Mouse (Mus musculus): ENCODE results near the gene Olfr764-ps1. TPM values are rescaled to one million over a fixed set of nuclear protein-coding genes. Genes with fewer than 3 reads are reported as not detected.
"Not testable (repeated sequence)": the region's sequence is repeated elsewhere in the genome, so short reads cannot be mapped to it uniquely, and the experiment has no call there.

The Olfr764-ps1 gene
- polyA plus RNA-seq (2016; fragmentation: Nextera tagmentation; extraction: Ambion mirVana), result not detected in 2 replicates

DNA sequence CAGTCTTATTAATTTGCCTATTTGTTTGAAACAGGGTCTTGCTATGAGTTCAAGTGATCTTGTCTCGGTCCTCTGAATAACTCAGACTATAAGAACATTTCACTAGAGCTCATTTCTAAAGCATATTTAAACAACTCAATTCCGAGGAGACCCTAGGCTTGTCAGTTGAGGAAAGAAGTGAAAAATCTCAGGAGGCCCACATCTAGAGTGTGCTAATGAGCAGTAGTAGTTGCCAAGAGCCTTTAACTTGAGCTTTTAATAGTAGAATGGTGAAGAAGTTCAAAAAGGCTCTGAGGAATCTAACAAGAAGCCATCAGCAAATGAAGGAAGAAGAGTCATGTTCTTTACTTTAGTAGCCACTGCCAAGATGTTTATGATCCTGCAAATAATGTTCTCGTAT is at the start of gene Olfr764-ps1:
Gene Olfr764-ps1, minus strand, starts transcription at position 101 of the 400 bp plus-strand sequence.
- no peaks in the 10 kb centered on the region for H3K36me3 ChIP-seq
- no peak within 1 kb of the TSS for H3K4me3 ChIP-seq
- H3K4me1 ChIP-seq, result no peaks in the 10 kb centered on the region
- no peaks in the 10 kb centered on the region for H3K27me3 ChIP-seq (ENCODE audit: low read depth, poor library complexity, severe bottlenecking)
- 85% methylated on average over 3 of the region's 3 CpGs for WGBS
- no peak within 1 kb of the TSS for H3K27ac ChIP-seq
- no peak for DNase-seq (ENCODE audit: low spot score)
- H3K9me3 ChIP-seq (replicated peaks), result no peaks in the 10 kb centered on the region

DNA sequence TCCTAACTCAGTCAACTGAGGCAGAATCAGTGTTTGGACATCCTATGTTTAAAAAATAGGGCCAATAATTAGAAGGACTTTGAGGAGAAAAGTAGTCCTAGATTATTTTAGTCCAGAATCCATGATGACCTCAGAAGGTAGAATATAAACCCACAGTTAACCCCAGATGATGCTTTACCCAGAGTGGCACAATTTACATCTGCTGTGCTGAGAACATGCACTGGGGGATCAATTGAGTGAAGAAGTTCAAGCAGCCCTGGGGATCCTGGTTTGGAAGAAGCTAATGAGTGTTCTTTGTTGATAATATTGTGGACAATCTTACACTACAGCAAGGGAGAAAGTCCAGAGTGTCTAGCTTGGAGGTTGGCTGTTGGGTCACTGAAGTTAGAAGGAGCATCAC is 43.1 kb upstream of the Olfr764-ps1 start, which contains the start of gene Olfr767:
Gene Olfr767, minus strand, starts transcription at position 101 of the 400 bp plus-strand sequence.
- not testable (repeated sequence) for DNase-seq (ENCODE audit: low spot score); H3K36me3 ChIP-seq; H3K9me3 ChIP-seq (replicated peaks); H3K4me1 ChIP-seq; H3K27me3 ChIP-seq (ENCODE audit: low read depth, poor library complexity, severe bottlenecking); H3K27ac ChIP-seq; H3K4me3 ChIP-seq

- Histone ChIP-seq H3K27me3 (ENCODE audit: low read depth, poor library complexity, severe bottlenecking) (no peaks in the 10 kb centered on the region), H3K4me3 (no peak within 1 kb of the TSS), H3K4me1 (no peaks in the 10 kb centered on the region), H3K36me3 (no peaks in the 10 kb centered on the region), H3K9me3 (replicated peaks) (no peaks in the 10 kb centered on the region), H3K27ac (no peak within 1 kb of the TSS)
- DNase-seq (ENCODE audit: low spot score), result no peak
- WGBS, result 89% methylated on average over 2 of the region's 2 CpGs
Measured at GRCm38 (mm10) chr10:129068877-129069276, 29.2 kb upstream of the Olfr764-ps1 start, which contains the start of gene Olfr766-ps1. Gene Olfr766-ps1 (minus strand): TSS chr10:129068977.

DNA sequence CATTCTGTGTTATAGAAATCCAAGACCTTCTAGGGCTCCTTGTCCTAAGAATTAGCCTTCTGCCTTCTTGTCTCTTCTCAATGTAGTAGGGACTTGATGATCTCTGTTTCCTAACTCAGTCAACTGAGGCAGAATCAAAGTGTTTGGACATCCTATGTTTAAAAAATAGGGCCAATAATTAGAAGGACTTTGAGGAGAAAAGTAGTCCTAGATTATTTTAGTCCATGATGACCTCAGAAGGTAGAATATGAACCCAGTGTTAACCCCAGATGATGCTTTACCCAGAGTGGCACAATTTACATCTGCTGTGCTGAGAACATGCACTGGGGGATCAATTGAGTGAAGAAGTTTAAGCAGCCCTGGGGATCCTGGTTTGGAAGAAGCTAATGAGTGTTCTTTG is 10.2 kb upstream of the Olfr764-ps1 start, which contains the start of gene Olfr765:
Gene Olfr765, minus strand, starts transcription at position 101 of the 400 bp plus-strand sequence.
- H3K4me1 ChIP-seq; H3K4me3 ChIP-seq; DNase-seq (ENCODE audit: low spot score); H3K27ac ChIP-seq; H3K9me3 ChIP-seq (replicated peaks); H3K27me3 ChIP-seq (ENCODE audit: low read depth, poor library complexity, severe bottlenecking); H3K36me3 ChIP-seq: not testable (repeated sequence)

GRCm38 (mm10) chr10:129028343-129028742 is 11.4 kb downstream of the Olfr764-ps1 start:
- H3K27me3 ChIP-seq (ENCODE audit: low read depth, poor library complexity, severe bottlenecking), result no peaks in the 10 kb centered on the region
- 78% methylated on average over 2 of the region's 2 CpGs for WGBS
- H3K4me3 ChIP-seq, result no peak overlapping the region
- no peak overlapping the region for H3K27ac ChIP-seq
- H3K36me3 ChIP-seq, result no peaks in the 10 kb centered on the region
- H3K9me3 ChIP-seq (replicated peaks), result no peaks in the 10 kb centered on the region
- no peaks in the 10 kb centered on the region for H3K4me1 ChIP-seq
- DNase-seq (ENCODE audit: low spot score), result no peak

- Histone ChIP-seq H3K36me3 (no peaks in the 10 kb centered on the region), H3K9me3 (replicated peaks) (no peaks in the 10 kb centered on the region), H3K27me3 (ENCODE audit: low read depth, poor library complexity, severe bottlenecking) (no peaks in the 10 kb centered on the region), H3K27ac (no peak overlapping the region), H3K4me3 (no peak overlapping the region), H3K4me1 (no peaks in the 10 kb centered on the region)
- DNase-seq (ENCODE audit: low spot score), result peak; percentile 72
- 62% methylated on average over 3 of the region's 3 CpGs for WGBS
Measured at GRCm38 (mm10) chr10:129026018-129026662, 13.6 kb downstream of the Olfr764-ps1 start.

DNA sequence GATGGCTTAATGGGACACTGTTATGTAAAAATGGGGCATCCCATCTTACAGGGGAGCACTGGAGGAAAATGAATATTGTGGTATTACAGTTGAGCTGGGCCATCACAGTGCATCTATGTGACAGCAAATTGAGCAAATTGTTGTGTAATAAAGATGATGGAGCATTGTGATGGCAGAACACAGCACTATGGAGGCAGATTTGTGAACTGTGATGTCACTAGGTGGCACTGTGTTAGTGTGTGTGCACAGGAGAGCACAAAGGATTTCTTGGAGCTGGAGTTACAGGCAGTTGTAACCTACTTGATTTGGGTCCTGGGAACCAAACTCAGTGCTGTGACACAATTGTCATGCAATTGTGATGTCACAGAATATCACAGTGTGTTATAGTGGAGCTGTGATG is 16.4 kb downstream of the Olfr764-ps1 start:
- Histone ChIP-seq H3K27ac (no peak overlapping the region), H3K36me3 (no peaks in the 10 kb centered on the region), H3K4me3 (no peak overlapping the region), H3K4me1 (no peaks in the 10 kb centered on the region), H3K9me3 (replicated peaks) (no peaks in the 10 kb centered on the region), H3K27me3 (ENCODE audit: low read depth, poor library complexity, severe bottlenecking) (no peaks in the 10 kb centered on the region)
- no peak for DNase-seq (ENCODE audit: low spot score)

DNA sequence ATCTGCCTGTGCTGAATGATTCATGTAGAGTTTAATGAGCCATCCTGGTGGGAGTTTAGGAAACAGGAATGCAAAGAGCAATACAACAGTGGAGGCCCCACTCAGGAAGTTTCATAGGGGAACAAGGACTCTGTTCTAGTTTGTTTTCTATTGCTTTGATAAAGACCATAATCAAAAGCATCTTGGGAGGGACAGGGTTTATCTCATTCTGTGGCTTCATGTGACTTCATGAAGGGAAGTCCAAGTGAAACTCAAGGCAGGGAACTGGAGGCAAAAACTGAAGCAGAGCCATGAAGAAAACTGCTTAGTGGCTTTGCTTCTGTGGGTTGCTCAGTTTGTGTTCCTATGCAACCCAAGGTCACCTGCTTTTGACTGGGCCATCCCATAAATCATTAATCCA is 25.2 kb downstream of the Olfr764-ps1 start:
- Histone ChIP-seq H3K4me1 (no peaks in the 10 kb centered on the region), H3K4me3 (no peak overlapping the region), H3K27ac (no peak overlapping the region), H3K9me3 (replicated peaks) (no peaks in the 10 kb centered on the region), H3K36me3 (no peaks in the 10 kb centered on the region), H3K27me3 (ENCODE audit: low read depth, poor library complexity, severe bottlenecking) (no peaks in the 10 kb centered on the region)
- DNase-seq (ENCODE audit: low spot score), result peak; percentile 9

- not testable (repeated sequence) for H3K36me3 ChIP-seq; H3K4me1 ChIP-seq; H3K27me3 ChIP-seq (ENCODE audit: low read depth, poor library complexity, severe bottlenecking); H3K27ac ChIP-seq; H3K9me3 ChIP-seq (replicated peaks); H3K4me3 ChIP-seq; DNase-seq (ENCODE audit: low spot score)
- WGBS, result 68% methylated on average over 2 of the region's 5 CpGs
Measured at GRCm38 (mm10) chr10:129011511-129011910, 28.2 kb downstream of the Olfr764-ps1 start.

- Histone ChIP-seq H3K27ac (no peak within 1 kb of the TSS), H3K9me3 (replicated peaks) (no peaks in the 10 kb centered on the region), H3K27me3 (ENCODE audit: low read depth, poor library complexity, severe bottlenecking) (no peaks in the 10 kb centered on the region), H3K4me3 (no peak within 1 kb of the TSS), H3K36me3 (no peaks in the 10 kb centered on the region), H3K4me1 (no peaks in the 10 kb centered on the region)
- 73% methylated on average over 2 of the region's 2 CpGs for WGBS
- DNase-seq (ENCODE audit: low spot score), result peak; percentile 10
Measured at GRCm38 (mm10) chr10:129010288-129010841, 29.3 kb downstream of the Olfr764-ps1 start, which contains the start of gene Olfr763. Gene Olfr763 (plus strand): TSS chr10:129010791.

GRCm38 (mm10) chr10:129004032-129004920 is 35.4 kb downstream of the Olfr764-ps1 start:
- Histone ChIP-seq H3K36me3 (no peaks in the 10 kb centered on the region), H3K9me3 (replicated peaks) (no peaks in the 10 kb centered on the region), H3K27ac (no peak overlapping the region), H3K4me1 (no peaks in the 10 kb centered on the region), H3K27me3 (ENCODE audit: low read depth, poor library complexity, severe bottlenecking) (no peaks in the 10 kb centered on the region), H3K4me3 (no peak overlapping the region)
- 84% methylated on average over 14 of the region's 14 CpGs for WGBS
- peak; percentile 17 for DNase-seq (ENCODE audit: low spot score)

- no peak overlapping the region for H3K27ac ChIP-seq
- no peaks in the 10 kb centered on the region for H3K36me3 ChIP-seq
- no peak overlapping the region for H3K4me3 ChIP-seq
- no peaks in the 10 kb centered on the region for H3K9me3 ChIP-seq (replicated peaks)
- DNase-seq (ENCODE audit: low spot score), result no peak
- H3K4me1 ChIP-seq, result no peaks in the 10 kb centered on the region
- 83% methylated on average over 4 of the region's 4 CpGs for WGBS
- H3K27me3 ChIP-seq (ENCODE audit: low read depth, poor library complexity, severe bottlenecking), result no peaks in the 10 kb centered on the region
Measured at GRCm38 (mm10) chr10:128996523-128997040, 43.1 kb downstream of the Olfr764-ps1 start.

DNA sequence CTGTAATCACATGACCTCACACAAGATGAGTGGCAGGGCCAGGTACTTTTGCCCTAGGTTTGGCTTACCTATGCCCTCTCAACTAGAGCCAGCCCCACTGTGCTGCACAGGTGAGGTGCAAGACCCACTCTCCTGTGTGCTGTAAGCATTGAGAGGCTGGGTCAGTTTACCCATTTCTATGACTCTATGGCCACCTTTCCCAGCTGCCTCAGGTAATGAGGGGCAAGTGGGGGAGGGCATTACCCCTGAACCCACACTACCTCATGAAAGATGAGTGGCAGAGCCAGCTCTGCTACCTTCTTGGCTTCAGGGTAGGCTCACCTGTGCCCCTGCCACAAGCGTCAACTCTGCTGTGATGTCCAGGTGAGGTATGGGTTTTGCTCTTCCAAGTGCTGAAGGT is 43.9 kb downstream of the Olfr764-ps1 start:
- WGBS, result 94% methylated on average over 1 of the region's 1 CpGs
- Histone ChIP-seq H3K27me3 (ENCODE audit: low read depth, poor library complexity, severe bottlenecking) (no peaks in the 10 kb centered on the region), H3K36me3 (no peaks in the 10 kb centered on the region), H3K27ac (no peak overlapping the region), H3K4me3 (no peak overlapping the region), H3K9me3 (replicated peaks) (no peaks in the 10 kb centered on the region), H3K4me1 (no peaks in the 10 kb centered on the region)
- no peak for DNase-seq (ENCODE audit: low spot score)

Measured in limb, embryonic 10.5 days (tissue).